Mouse (Mus musculus): ENCODE data around the gene Phip.
A peak's percentile ranks its signal among the peaks of the same experiment; 100 is the strongest.

The Phip gene

DNA sequence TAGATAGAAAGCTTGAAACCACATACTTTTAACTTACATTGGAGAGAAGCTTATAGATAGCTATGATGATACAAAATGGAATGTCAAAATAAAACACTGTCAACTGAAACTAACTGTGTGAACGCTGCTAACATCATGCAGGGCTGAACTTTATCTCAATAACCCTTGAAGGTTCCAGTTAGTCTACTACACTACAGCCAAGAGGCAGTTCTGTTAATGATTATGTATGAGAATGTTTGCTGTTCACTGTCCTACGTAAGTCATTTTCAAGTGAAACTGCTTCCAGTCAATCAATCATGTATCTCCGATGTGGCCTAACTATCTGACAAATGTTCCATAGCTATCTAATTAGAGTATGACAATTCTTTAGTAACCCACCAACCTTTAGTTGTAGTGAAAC, 107.6 kb downstream of the Phip start:
- DNase-seq (ENCODE audit: low spot score), result no peak

DNA sequence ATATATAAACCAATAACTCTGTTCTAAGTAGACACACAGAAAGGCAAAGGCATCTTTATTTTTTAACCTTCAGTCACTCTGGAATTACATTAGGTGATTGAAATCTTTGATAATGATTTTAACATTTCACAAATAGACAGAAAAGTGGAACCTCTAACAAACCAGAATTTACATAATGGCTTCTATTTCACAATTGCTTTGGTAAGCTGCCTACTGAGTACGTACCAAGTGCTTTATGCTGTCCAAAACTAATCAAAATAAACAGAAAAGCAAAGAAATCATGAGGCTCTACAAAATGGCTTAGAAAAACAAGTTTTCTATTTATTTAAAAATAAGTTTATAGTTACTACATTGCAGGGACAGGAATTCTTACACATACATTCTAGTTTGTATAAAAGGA, 109.2 kb downstream of the Phip start:
- DNase-seq (ENCODE audit: low spot score), result no peak

- DNase-seq (ENCODE audit: low spot score), result no peak
These were observed 113.4 kb downstream of the Phip start for GRCm38 (mm10) chr9:82861775-82862430.

- no peak for DNase-seq (ENCODE audit: low spot score)
These were observed 114.0 kb downstream of the Phip start for GRCm38 (mm10) chr9:82861316-82861715.

GRCm38 (mm10) chr9:82860805-82861204, 114.5 kb downstream of the Phip start:
- DNase-seq (ENCODE audit: low spot score), result no peak

- no peak for DNase-seq (ENCODE audit: low spot score)
These were observed 119.1 kb downstream of the Phip start for GRCm38 (mm10) chr9:82856241-82856640.

GRCm38 (mm10) chr9:82854973-82855614, 120.2 kb downstream of the Phip start:
- DNase-seq (ENCODE audit: low spot score), result no peak

- peak; percentile 40 for DNase-seq (ENCODE audit: low spot score)
These were observed 121.3 kb downstream of the Phip start for GRCm38 (mm10) chr9:82854040-82854439.

DNA sequence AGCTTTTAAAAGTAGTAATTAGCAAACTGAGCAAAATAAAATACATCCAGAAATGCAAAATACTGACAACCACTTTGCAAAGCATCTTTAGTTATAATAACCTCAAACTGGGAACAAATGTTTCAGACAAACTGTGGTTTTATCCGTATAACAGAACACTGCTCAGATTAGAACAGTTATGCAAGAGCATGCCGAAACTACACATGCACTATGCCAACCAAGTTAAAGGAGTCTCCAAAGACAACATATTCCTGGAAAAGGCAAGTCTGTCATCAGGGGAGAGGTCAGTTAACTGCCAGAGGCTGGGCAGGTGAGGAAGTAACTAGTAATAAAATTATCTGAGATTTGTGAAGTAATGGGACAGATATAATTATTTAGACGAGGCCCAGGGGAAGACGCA, 132.6 kb downstream of the Phip start:
- DNase-seq (ENCODE audit: low spot score), result no peak

DNA sequence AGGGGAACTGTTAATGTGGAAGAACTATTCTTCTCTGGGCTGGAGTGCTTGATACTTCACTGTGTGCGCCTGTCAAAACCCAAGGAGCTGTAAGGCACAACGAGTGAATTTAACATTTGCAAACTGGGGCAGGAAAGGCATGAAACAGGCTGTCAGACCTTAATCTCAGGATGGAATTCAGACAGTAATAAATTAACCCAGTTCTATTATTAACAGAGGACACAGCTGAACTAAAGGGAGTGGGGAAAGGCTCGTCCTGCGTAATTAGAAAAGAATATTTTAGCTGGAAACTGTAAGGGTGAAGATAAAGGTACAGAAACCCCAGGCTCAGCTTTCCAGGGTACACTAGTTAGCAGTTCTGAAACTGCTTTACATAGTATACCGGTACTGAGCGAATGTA, 139.4 kb downstream of the Phip start:
- no peak for DNase-seq (ENCODE audit: low spot score)

- no peak for DNase-seq (ENCODE audit: low spot score)
These were observed 143.4 kb downstream of the Phip start for GRCm38 (mm10) chr9:82831891-82832290.

- peak; percentile 92 for DNase-seq (ENCODE audit: low spot score)
These were observed 145.5 kb downstream of the Phip start for GRCm38 (mm10) chr9:82829693-82830430.

- DNase-seq (ENCODE audit: low spot score), result no peak
These were observed 146.2 kb downstream of the Phip start, which contains the start of gene Irak1bp1 for GRCm38 (mm10) chr9:82829007-82829689. TSS of gene Irak1bp1 (plus strand) at chr9:82829540.

GRCm38 (mm10) chr9:82826426-82826825, 148.9 kb downstream of the Phip start:
- DNase-seq (ENCODE audit: low spot score), result no peak

All from retina, embryonic 14.5 days (tissue).